8 mouse cellular contexts compared by ENCODE assay signal in the genomic region with DNA sequence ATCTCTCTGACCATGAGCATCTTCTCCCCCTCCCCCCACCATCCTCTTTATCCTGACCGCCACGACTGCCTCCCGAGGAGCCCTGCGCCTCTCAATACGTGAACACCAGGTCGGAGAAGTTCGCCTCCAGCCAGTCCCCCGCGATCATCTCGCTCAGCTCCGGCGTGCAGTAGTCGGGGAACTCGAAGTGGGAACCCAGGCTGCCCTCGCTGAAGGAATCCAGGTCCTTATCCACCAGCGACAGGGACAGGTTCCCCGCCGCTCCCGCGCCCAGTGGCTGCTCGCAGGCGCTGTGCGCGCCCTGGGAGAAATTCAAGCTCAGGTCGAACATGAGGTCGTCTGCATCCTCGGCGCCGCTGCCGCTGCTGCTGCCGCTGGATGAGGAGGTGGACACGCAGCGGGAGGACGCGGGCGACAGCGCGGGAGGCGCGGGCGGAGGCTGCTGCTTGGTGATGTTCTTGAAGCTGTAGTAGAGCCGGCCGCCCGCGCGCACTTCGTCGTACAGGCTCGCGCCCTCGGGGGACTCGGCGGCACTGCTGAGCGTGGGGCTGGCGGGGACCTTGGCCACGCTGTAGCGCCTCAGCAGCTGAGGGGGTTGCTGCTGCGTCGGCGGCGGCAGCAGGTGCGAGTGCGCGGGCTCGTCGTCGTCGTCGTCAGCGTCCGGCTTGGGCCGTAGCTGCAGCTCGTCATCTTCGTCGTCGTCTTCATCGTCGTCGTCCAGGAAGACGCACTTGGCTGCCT. TPM values are rescaled to one million over a fixed set of nuclear protein-coding genes. Genes with fewer than 3 reads are reported as not detected.
DNase-seq lines count a peak whose midpoint lies in the region; ATAC-seq and TF ChIP-seq lines count a peak whose summit lies in the region.

No protein-coding gene starts in this region.

- under 1% methylated on average over 80 of the region's 80 CpGs for WGBS in embryonic facial prominence, embryonic 10.5 days
- WGBS in heart, postnatal 0 days, result under 1% methylated on average over 75 of the region's 80 CpGs
- under 1% methylated on average over 79 of the region's 80 CpGs for WGBS in lung, embryonic 16.5 days

- peaks cover 30% of the 10 kb centered on the region for H3K4me1 ChIP-seq in embryonic facial prominence, embryonic 10.5 days
- H3K4me1 ChIP-seq in heart, postnatal 0 days (ENCODE audit: control insufficient read depth, insufficient read depth), result peaks cover 7% of the 10 kb centered on the region; the same call in 1 of the 2 replicates
- H3K4me1 ChIP-seq in lung, embryonic 16.5 days (replicated peaks; ENCODE audit: control insufficient read depth, insufficient read depth, low read length), result peaks cover 10% of the 10 kb centered on the region; the same call in 1 of the 2 replicates

- H3K27ac ChIP-seq in embryonic facial prominence, embryonic 10.5 days (replicated peaks), result peak overlapping the region; percentile 99
- peak overlapping the region; percentile 82 for H3K27ac ChIP-seq in heart, postnatal 0 days (ENCODE audit: low read depth)
- H3K27ac ChIP-seq in lung, embryonic 16.5 days (ENCODE audit: low read length), result peak overlapping the region; percentile 95

- H3K36me3 ChIP-seq in embryonic facial prominence, embryonic 10.5 days (replicated peaks), result peaks cover 38% of the 10 kb centered on the region
- H3K36me3 ChIP-seq in heart, postnatal 0 days (replicated peaks; ENCODE audit: control insufficient read depth, insufficient read depth, low read length), result no peaks in the 10 kb centered on the region
- no peaks in the 10 kb centered on the region for H3K36me3 ChIP-seq in lung, embryonic 16.5 days (ENCODE audit: control insufficient read depth, insufficient read depth, low read length)

- no peaks in the 10 kb centered on the region for H3K27me3 ChIP-seq in embryonic facial prominence, embryonic 10.5 days (replicated peaks; ENCODE audit: low read depth, poor library complexity, severe bottlenecking)
- H3K27me3 ChIP-seq in heart, postnatal 0 days (ENCODE audit: control insufficient read depth, insufficient read depth, low read length), result no peaks in the 10 kb centered on the region
- no peaks in the 10 kb centered on the region for H3K27me3 ChIP-seq in lung, embryonic 16.5 days (ENCODE audit: control insufficient read depth, insufficient read depth, low read depth, low read length)

- peak; percentile 24 for DNase-seq in gastrocnemius, postnatal 14 days
- no peak for DNase-seq in gastrocnemius, adult 8-10 months (ENCODE audit: low spot score in 2 of 2)
- DNase-seq in embryonic facial prominence, embryonic 10.5 days (ENCODE audit: low spot score), result peak; percentile 74
- peak; percentile 38 for DNase-seq in heart, postnatal 0 days (ENCODE audit: low spot score)
- DNase-seq in layer of hippocampus, adult 9-11 months, result peak; percentile 38
- DNase-seq in right cerebral cortex, adult 18-20 months, result peak; percentile 49
- DNase-seq in urinary bladder, postnatal 36 days (ENCODE audit: low spot score in 2 of 2), result no peak

- intact Hi-C loops in gastrocnemius, postnatal 14 days (cut with DNase I; ENCODE audit: low total_unique reads), result no loop called here

- ATAC-seq in heart, postnatal 0 days (ENCODE audit: insufficient read depth, low read depth), result no peak
- ATAC-seq in lung, embryonic 16.5 days (ENCODE audit: low read depth), result no peak

- H3K4me2 ChIP-seq in heart, postnatal 0 days (ENCODE audit: low read depth, low read length), result peak overlapping the region; percentile 98
- peak overlapping the region; percentile 92 for H3K4me2 ChIP-seq in lung, embryonic 16.5 days (ENCODE audit: low read depth, low read length)

- peak overlapping the region; percentile 64 for H3K9ac ChIP-seq in heart, postnatal 0 days (replicated peaks; ENCODE audit: low read depth, low read length)
- peak overlapping the region; percentile 87 for H3K9ac ChIP-seq in lung, embryonic 16.5 days (ENCODE audit: low read length)

- TF ChIP-seq EP300 in heart, postnatal 0 days (IDR thresholded peaks at IDR 0.05; ENCODE audit: low read depth), result no peak

- peak overlapping the region; percentile 97 for H3K4me3 ChIP-seq in embryonic facial prominence, embryonic 10.5 days
- peak overlapping the region; percentile 82 for H3K4me3 ChIP-seq in heart, postnatal 0 days (ENCODE audit: low read depth, low read length)
- H3K4me3 ChIP-seq in lung, embryonic 16.5 days (ENCODE audit: low read length), result peak overlapping the region; percentile 87

- TF ChIP-seq CTCF in heart, postnatal 0 days (IDR thresholded peaks at IDR 0.05; ENCODE audit: low read depth), result no peak

- H3K9me3 ChIP-seq in embryonic facial prominence, embryonic 10.5 days, result no peaks in the 10 kb centered on the region
- no peaks in the 10 kb centered on the region for H3K9me3 ChIP-seq in heart, postnatal 0 days (replicated peaks; ENCODE audit: control insufficient read depth, low read length)
- H3K9me3 ChIP-seq in lung, embryonic 16.5 days (ENCODE audit: control insufficient read depth, low read length), result no peaks in the 10 kb centered on the region

RNA-seq across cellular contexts. Expression of a gene that starts 1.1 kb away (rescaled TPM):
- total RNA-seq in gastrocnemius, postnatal 14 days (2021), result 1 to 10 TPM; 1.4 to 2.2 TPM
- total RNA-seq in gastrocnemius, adult 8-10 months (2022), result under 1 TPM in 3 of 4 experiments, not detected in 1; 0.02 to 0.07 (median 0.03) TPM
- polyA plus RNA-seq in embryonic facial prominence, embryonic 10.5 days (2016; fragmentation: Nextera tagmentation; extraction: Ambion mirVana), result 300 and 318 TPM in 2 replicates
- 5.7 and 6.6 TPM in 2 replicates for total RNA-seq in heart, postnatal 0 days (2014; rRNA removed; ENCODE audit: low replicate concordance)
- polyA plus RNA-seq in heart, postnatal 0 days (2015; fragmentation: Nextera tagmentation; extraction: Ambion mirVana), result 3.8 and 3.9 TPM in 2 replicates
- polyA plus RNA-seq in lung, embryonic 16.5 days (2015; fragmentation: Nextera tagmentation; extraction: Ambion mirVana), result 25.4 and 29.0 TPM in 2 replicates

Comparison
In these comparisons a context has a peak if more than half of its experiments do, and no peak if none do; other contexts are left out.
1. DNase-seq: peak in gastrocnemius, postnatal 14 days (single experiment), embryonic facial prominence, embryonic 10.5 days (single experiment), heart, postnatal 0 days (single experiment), layer of hippocampus, adult 9-11 months (single experiment) and right cerebral cortex, adult 18-20 months (single experiment); none in gastrocnemius, adult 8-10 months (0 of 2) and urinary bladder, postnatal 36 days (0 of 2).
2. Peak in every context shown above with its lines, with median percentiles within 50 percentile points of each other: H3K27ac ChIP-seq and H3K4me3 ChIP-seq.